Mouse (Mus musculus) megakaryocyte, embryonic 14.5 days (primary cell): Measurements from ENCODE around the gene Esyt2.

Experiments used
- FLI1 ChIP-seq: IDR thresholded peaks from 2 replicates; pipeline ENCODE4 v1.6.1; 2012; ENCODE audit warnings: low read length, inconsistent platforms, mixed read lengths
- GATA1 ChIP-seq: IDR thresholded peaks from 3 replicates; pipeline ENCODE4 v1.6.1; 2012; ENCODE audit warnings: mixed read lengths, low read length, inconsistent platforms, borderline replicate concordance

DNA sequence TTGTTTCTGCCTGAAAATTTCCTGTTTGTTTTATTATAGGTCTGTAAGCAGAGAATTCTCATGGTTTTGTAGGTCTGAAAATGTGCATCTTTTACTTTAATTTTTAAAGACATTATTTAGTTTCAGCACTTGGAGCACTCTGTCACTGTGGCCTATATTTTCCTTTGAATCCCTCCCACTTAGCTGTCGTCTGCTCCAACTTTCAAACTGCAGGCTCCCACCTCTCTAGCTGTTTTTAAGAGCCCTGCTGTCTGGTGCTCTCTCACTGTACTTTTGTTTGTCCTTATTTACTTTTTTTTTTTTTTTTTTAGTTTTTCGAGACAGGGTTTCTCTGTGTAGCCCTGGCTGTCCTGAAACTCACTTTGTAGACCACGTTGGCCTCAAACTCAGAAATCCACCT, 42.2 kb upstream of the Esyt2 start:
- TF ChIP-seq GATA1 = no peak
- TF ChIP-seq FLI1 = no peak
